Mouse (Mus musculus) myocyte (in vitro differentiated cells): ENCODE measurements at regions not wholly inside any gene's neighbourhood (a gene's known extent, or its start where the extent isn't known, plus 50 kb on each side); places are given as distances from the start of the nearest gene placed in this dataset.

ENCODE experiments used
- H3K27me3 ChIP-seq: one replicate; pipeline ENCODE4 v1.6.1; 2011; ENCODE audit not compliant: control insufficient read depth, insufficient read depth, insufficient read length
- H3K36me3 ChIP-seq: one replicate; pipeline ENCODE4 v1.6.1; 2011; ENCODE audit not compliant: control insufficient read depth, insufficient read depth
- H3K4me2 ChIP-seq: one replicate; pipeline ENCODE4 v1.6.1; 2011; ENCODE audit warnings: low read depth, control low read depth
- H3K4me3 ChIP-seq: one replicate; pipeline ENCODE4 v1.5.1; 2011; ENCODE audit warnings: mild to moderate bottlenecking, control low read depth, moderate library complexity
- H3K79me2 ChIP-seq: one replicate; pipeline ENCODE4 v1.6.1; 2011; ENCODE audit not compliant: control insufficient read depth, insufficient read depth
- H3ac ChIP-seq: one replicate; pipeline ENCODE4 v1.6.1; 2011; ENCODE audit not compliant: control insufficient read depth, insufficient read length
- CEBPB ChIP-seq: IDR thresholded peaks from 2 replicates; pipeline ENCODE4 v1.6.1; 2011; ENCODE audit warnings: mild to moderate bottlenecking, moderate library complexity; ENCODE audit not compliant: poor library complexity, insufficient read depth, severe bottlenecking
- E2F4 ChIP-seq: IDR thresholded peaks from one replicate; pipeline ENCODE4 v1.6.1; 2011; ENCODE audit warnings: mild to moderate bottlenecking, control low read depth, moderate library complexity; ENCODE audit not compliant: insufficient read depth
- MAX ChIP-seq: IDR thresholded peaks from one replicate; pipeline ENCODE4 v1.6.1; 2011; ENCODE audit warnings: low read depth, mild to moderate bottlenecking, control low read depth
- MYOD1 ChIP-seq, 3 experiments: IDR thresholded peaks; one replicate each; pipeline ENCODE4 v1.6.1; 2011; ENCODE audit warnings: control low read depth in 2 of 3, low read depth in 2 of 3, mild to moderate bottlenecking in 2 of 3, moderate library complexity in 1 of 3; ENCODE audit not compliant: insufficient read length in 2 of 3, control insufficient read depth in 1 of 3
- MYOG ChIP-seq, 3 experiments: IDR thresholded peaks; one replicate each; pipeline ENCODE4 v1.6.1; 2011; ENCODE audit warnings: control low read depth in 2 of 3, low read depth in 2 of 3, mild to moderate bottlenecking in 2 of 3; ENCODE audit not compliant: insufficient read length in 2 of 3, control insufficient read depth in 1 of 3, insufficient read depth in 1 of 3
- POLR2A ChIP-seq: IDR thresholded peaks from one replicate; pipeline ENCODE4 v1.6.1; 2011; ENCODE audit warnings: low read depth, mild to moderate bottlenecking, control low read depth, moderate library complexity; ENCODE audit not compliant: insufficient read length
- POLR2AphosphoS2 ChIP-seq: IDR thresholded peaks from one replicate; pipeline ENCODE4 v1.6.1; 2011; ENCODE audit warnings: low read depth, control low read depth; ENCODE audit not compliant: insufficient read length
- REST ChIP-seq: IDR thresholded peaks from one replicate; pipeline ENCODE4 v1.6.1; 2011; ENCODE audit warnings: mild to moderate bottlenecking, control low read depth, moderate library complexity; ENCODE audit not compliant: insufficient read depth, insufficient read length
- SRF ChIP-seq: IDR thresholded peaks from one replicate; pipeline ENCODE4 v1.6.1; 2011; ENCODE audit warnings: low read depth; ENCODE audit not compliant: control insufficient read depth, insufficient read length
- TCF12 ChIP-seq: IDR thresholded peaks from one replicate; pipeline ENCODE4 v1.6.1; 2011; ENCODE audit warnings: mild to moderate bottlenecking, control low read depth; ENCODE audit not compliant: poor library complexity, insufficient read depth, severe bottlenecking
- TCF3 ChIP-seq: IDR thresholded peaks from one replicate; pipeline ENCODE4 v1.6.1; 2011; ENCODE audit warnings: low read depth, control low read depth; ENCODE audit not compliant: insufficient read length
- USF1 ChIP-seq: IDR thresholded peaks from one replicate; pipeline ENCODE4 v1.6.1; 2011; ENCODE audit warnings: low read depth, mild to moderate bottlenecking, control low read depth, moderate library complexity

- H3K4me2 ChIP-seq = peak overlapping the region; percentile 34
- no peaks in the 10 kb centered on the region for H3K36me3 ChIP-seq
- no peaks in the 10 kb centered on the region for H3K79me2 ChIP-seq
- TF ChIP-seq SRF (no peak), USF1 (no peak), POLR2A (no peak), MAX (no peak), TCF12 (no peak), REST (no peak), E2F4 (no peak), MYOD1 (IDR thresholded peaks at IDR 0.05; ENCODE audit: control insufficient read depth in 1 of 3, insufficient read length in 2 of 3, low read depth in 2 of 3) (no peak), POLR2AphosphoS2 (no peak), CEBPB (no peak), TCF3 (no peak), MYOG (IDR thresholded peaks at IDR 0.05; ENCODE audit: control insufficient read depth in 1 of 3, insufficient read depth in 1 of 3, insufficient read length in 2 of 3, low read depth in 2 of 3) (no peak)
- no peaks in the 10 kb centered on the region for H3K27me3 ChIP-seq
- no peak overlapping the region for H3ac ChIP-seq
- no peak overlapping the region for H3K4me3 ChIP-seq
Measured at GRCm38 (mm10) chr14:67158867-67159266, 1149.9 kb upstream of the Gulo start.

- Histone ChIP-seq H3ac (no peak overlapping the region), H3K79me2 (no peaks in the 10 kb centered on the region), H3K36me3 (no peaks in the 10 kb centered on the region), H3K4me2 (peak overlapping the region; percentile 24), H3K4me3 (no peak overlapping the region), H3K27me3 (no peaks in the 10 kb centered on the region)
- TF ChIP-seq E2F4 (no peak), MAX (no peak), CEBPB (no peak), REST (no peak), TCF12 (no peak), POLR2A (no peak), MYOG (IDR thresholded peaks at IDR 0.05; ENCODE audit: control insufficient read depth in 1 of 3, insufficient read depth in 1 of 3, insufficient read length in 2 of 3, low read depth in 2 of 3) (no peak), SRF (no peak), POLR2AphosphoS2 (no peak), MYOD1 (IDR thresholded peaks at IDR 0.05; ENCODE audit: control insufficient read depth in 1 of 3, insufficient read length in 2 of 3, low read depth in 2 of 3) (no peak), TCF3 (no peak), USF1 (no peak)
Measured at GRCm38 (mm10) chr14:67156366-67156765, 1147.4 kb upstream of the Gulo start.

GRCm38 (mm10) chr14:67153621-67154020 is 1144.6 kb upstream of the Gulo start:
- Histone ChIP-seq H3K79me2 (no peaks in the 10 kb centered on the region), H3K36me3 (no peaks in the 10 kb centered on the region), H3K27me3 (peaks cover 6% of the 10 kb centered on the region), H3K4me2 (no peak overlapping the region), H3K4me3 (no peak overlapping the region), H3ac (no peak overlapping the region)
- no peak for TF ChIP-seq USF1
- no peak for TF ChIP-seq POLR2AphosphoS2
- no peak for TF ChIP-seq TCF12
- TF ChIP-seq MYOD1 (IDR thresholded peaks at IDR 0.05; ENCODE audit: control insufficient read depth in 1 of 3, insufficient read length in 2 of 3, low read depth in 2 of 3) = no peak
- no peak for TF ChIP-seq MAX
- no peak for TF ChIP-seq SRF
- TF ChIP-seq MYOG (IDR thresholded peaks at IDR 0.05; ENCODE audit: control insufficient read depth in 1 of 3, insufficient read depth in 1 of 3, insufficient read length in 2 of 3, low read depth in 2 of 3) = no peak
- no peak for TF ChIP-seq TCF3
- TF ChIP-seq E2F4 = no peak
- no peak for TF ChIP-seq REST
- no peak for TF ChIP-seq POLR2A
- no peak for TF ChIP-seq CEBPB

DNA sequence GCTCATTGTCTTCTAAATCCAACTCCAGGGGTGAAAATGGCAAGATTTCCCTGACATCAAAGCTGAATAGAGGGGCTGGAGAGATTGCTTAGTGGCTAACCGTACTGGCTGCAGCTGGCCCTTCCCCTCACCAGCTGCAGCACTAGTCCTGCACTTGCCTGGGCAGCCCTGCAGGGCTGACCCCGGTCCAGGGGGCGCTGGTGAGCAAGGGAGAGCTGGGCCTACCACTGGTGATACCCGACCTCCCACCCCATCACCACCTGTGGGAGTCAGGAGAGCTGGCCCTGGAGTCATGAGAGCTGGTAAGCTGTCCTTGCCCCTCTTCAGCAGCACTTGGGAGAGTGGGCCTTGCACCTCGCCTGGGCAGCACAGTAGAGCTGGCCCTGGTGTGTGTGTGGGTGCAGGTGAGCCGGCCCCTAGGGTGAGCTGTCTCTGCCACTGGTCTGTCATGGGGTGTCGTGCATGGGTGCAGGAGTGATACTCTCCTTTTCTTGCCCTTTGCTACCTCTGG is 1141.0 kb upstream of the Gulo start:
- Histone ChIP-seq H3K79me2 (no peaks in the 10 kb centered on the region), H3K4me2 (no peak overlapping the region), H3K4me3 (no peak overlapping the region), H3K36me3 (no peaks in the 10 kb centered on the region), H3K27me3 (peaks cover 6% of the 10 kb centered on the region), H3ac (no peak overlapping the region)
- peak in 1 of 3 experiments; percentile 7 for TF ChIP-seq MYOD1 (IDR thresholded peaks at IDR 0.05; ENCODE audit: control insufficient read depth in 1 of 3, insufficient read length in 2 of 3, low read depth in 2 of 3)
- no peak for TF ChIP-seq REST

GRCm38 (mm10) chr14:67149091-67149490 is 1140.1 kb upstream of the Gulo start:
- no peak for TF ChIP-seq MAX
- TF ChIP-seq USF1 = no peak
- TF ChIP-seq E2F4 = no peak
- TF ChIP-seq SRF = no peak
- no peak for TF ChIP-seq MYOD1 (IDR thresholded peaks at IDR 0.05; ENCODE audit: control insufficient read depth in 1 of 3, insufficient read length in 2 of 3, low read depth in 2 of 3)
- no peak for TF ChIP-seq MYOG (IDR thresholded peaks at IDR 0.05; ENCODE audit: control insufficient read depth in 1 of 3, insufficient read depth in 1 of 3, insufficient read length in 2 of 3, low read depth in 2 of 3)
- no peak overlapping the region for H3ac ChIP-seq
- no peaks in the 10 kb centered on the region for H3K79me2 ChIP-seq
- H3K4me3 ChIP-seq = no peak overlapping the region
- no peak overlapping the region for H3K4me2 ChIP-seq
- H3K36me3 ChIP-seq = no peaks in the 10 kb centered on the region
- peaks cover 6% of the 10 kb centered on the region for H3K27me3 ChIP-seq
